Mouse (Mus musculus): Measurements from ENCODE around the gene Tor4a.

The Tor4a gene

GRCm38 (mm10) chr2:25185625-25186574, 10.8 kb downstream of the Tor4a start:
- DNase-seq = no peak

GRCm38 (mm10) chr2:25184496-25184895, 12.2 kb downstream of the Tor4a start:
- DNase-seq = no peak

GRCm38 (mm10) chr2:25183336-25183735, 13.3 kb downstream of the Tor4a start:
- DNase-seq = no peak

- DNase-seq = no peak
Observed at GRCm38 (mm10) chr2:25182664-25183063, 14.0 kb downstream of the Tor4a start.

GRCm38 (mm10) chr2:25181891-25182397, 14.7 kb downstream of the Tor4a start:
- no peak for DNase-seq

- peak; percentile 36 for DNase-seq
Observed at GRCm38 (mm10) chr2:25180973-25181890, 15.5 kb downstream of the Tor4a start.

GRCm38 (mm10) chr2:25180478-25180903, 16.2 kb downstream of the Tor4a start, which contains the start of gene Nrarp:
Gene Nrarp (plus strand): TSS chr2:25180758.
- DNase-seq = peak; percentile 82

GRCm38 (mm10) chr2:25179566-25180217, 17.0 kb downstream of the Tor4a start:
- DNase-seq = no peak

- DNase-seq = no peak
Observed at GRCm38 (mm10) chr2:25178285-25178972, 18.3 kb downstream of the Tor4a start.

- no peak for DNase-seq
Observed at GRCm38 (mm10) chr2:25177685-25178084, 19.0 kb downstream of the Tor4a start.

GRCm38 (mm10) chr2:25177076-25177475, 19.6 kb downstream of the Tor4a start:
- DNase-seq = no peak

- no peak for DNase-seq
Observed at GRCm38 (mm10) chr2:25176573-25176972, 20.1 kb downstream of the Tor4a start.

GRCm38 (mm10) chr2:25175690-25176078, 21.0 kb downstream of the Tor4a start:
- DNase-seq = no peak

GRCm38 (mm10) chr2:25174866-25175689, 21.6 kb downstream of the Tor4a start:
- no peak for DNase-seq

- DNase-seq = no peak
Observed at GRCm38 (mm10) chr2:25173821-25174220, 22.9 kb downstream of the Tor4a start.

- DNase-seq = no peak
Observed at GRCm38 (mm10) chr2:25172629-25173028, 24.1 kb downstream of the Tor4a start.

GRCm38 (mm10) chr2:25171769-25172153, 24.9 kb downstream of the Tor4a start:
- no peak for DNase-seq

- DNase-seq = no peak
Observed at GRCm38 (mm10) chr2:25171101-25171768, 25.5 kb downstream of the Tor4a start.

- DNase-seq = no peak
Observed at GRCm38 (mm10) chr2:25170326-25171100, 26.2 kb downstream of the Tor4a start.

- no peak for DNase-seq
Observed at GRCm38 (mm10) chr2:25169778-25170177, 26.9 kb downstream of the Tor4a start.
